Mouse (Mus musculus): ENCODE results near the gene Rpl18a.

DNA sequence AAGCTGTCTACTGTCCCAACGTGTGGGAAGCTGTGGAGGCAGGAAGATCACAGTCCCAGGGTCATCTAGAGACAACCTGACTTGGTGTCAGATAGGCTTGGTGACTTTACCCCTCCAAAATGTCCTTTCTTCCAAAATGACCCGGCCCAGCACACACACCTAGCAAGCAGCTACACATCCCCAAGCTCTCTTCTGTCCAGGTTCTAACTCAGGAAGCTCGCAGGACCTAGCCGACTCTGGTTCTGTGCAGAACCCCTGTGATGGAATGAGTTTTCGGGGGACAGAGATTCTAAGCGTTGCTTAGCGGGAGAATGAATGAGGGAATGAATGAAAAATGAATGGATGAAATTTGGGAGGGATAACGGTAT is 8.2 kb upstream of the Rpl18a start:
- no peak for TF ChIP-seq CTCF (IDR thresholded peaks at IDR 0.05; ENCODE audit: extremely low read depth, insufficient read depth, low read length)
- TF ChIP-seq POLR2A (IDR thresholded peaks at IDR 0.05; ENCODE audit: extremely low read depth, insufficient read depth, low read length) = no peak

Measured in cortical plate, adult 2 months (tissue).